Mouse (Mus musculus) ovary, postnatal 14 days (tissue): ENCODE data around the gene Lsm10.
"Not testable (repeated sequence)": the region's sequence is repeated elsewhere in the genome, so short reads cannot be mapped to it uniquely, and the experiment has no call there.

Experiments used
- DNase-seq: peaks from one replicate; pipeline ENCODE4 v3.0.0; 2022; ENCODE audit warnings: low spot score

Lsm10 gene

GRCm38 (mm10) chr4:126095622-126096430 lies 597 bp upstream of the Lsm10 start:
- not testable (repeated sequence) for DNase-seq

- no peak for DNase-seq
Observed at GRCm38 (mm10) chr4:126097711-126098253, 1.4 kb downstream of the Lsm10 start.

- no peak for DNase-seq
Observed at GRCm38 (mm10) chr4:126099365-126099764, 2.9 kb downstream of the Lsm10 start.

- DNase-seq, result no peak
Observed at GRCm38 (mm10) chr4:126100764-126101163, 4.3 kb downstream of the Lsm10 start.

- no peak for DNase-seq
Observed at GRCm38 (mm10) chr4:126102061-126102841, 5.8 kb downstream of the Lsm10 start.

- DNase-seq, result peak; percentile 69
Observed at GRCm38 (mm10) chr4:126103057-126103581, 6.7 kb downstream of the Lsm10 start.

- DNase-seq, result peak; percentile 93
Observed at GRCm38 (mm10) chr4:126103590-126104068, 7.2 kb downstream of the Lsm10 start, which contains the start of gene Stk40. Gene Stk40 (plus strand): TSS chr4:126103957.

- DNase-seq, result peak; percentile 18
Observed at GRCm38 (mm10) chr4:126104261-126105075, 8.0 kb downstream of the Lsm10 start.

GRCm38 (mm10) chr4:126105131-126105783 lies 8.8 kb downstream of the Lsm10 start:
- no peak for DNase-seq

- DNase-seq, result no peak
Observed at GRCm38 (mm10) chr4:126108061-126108740, 11.8 kb downstream of the Lsm10 start.

GRCm38 (mm10) chr4:126109613-126110373 lies 13.4 kb downstream of the Lsm10 start:
- DNase-seq, result no peak

GRCm38 (mm10) chr4:126110374-126111152 lies 14.1 kb downstream of the Lsm10 start:
- peak; percentile 59 for DNase-seq

- no peak for DNase-seq
Observed at GRCm38 (mm10) chr4:126111153-126111549, 14.7 kb downstream of the Lsm10 start.

GRCm38 (mm10) chr4:126113243-126113642 lies 16.8 kb downstream of the Lsm10 start:
- no peak for DNase-seq

GRCm38 (mm10) chr4:126113943-126114342 lies 17.5 kb downstream of the Lsm10 start:
- DNase-seq, result peak; percentile 52

- no peak for DNase-seq
Observed at GRCm38 (mm10) chr4:126115411-126115810, 19.0 kb downstream of the Lsm10 start.

GRCm38 (mm10) chr4:126115871-126116521 lies 19.6 kb downstream of the Lsm10 start:
- no peak for DNase-seq

- DNase-seq, result no peak
Observed at GRCm38 (mm10) chr4:126117116-126117515, 20.7 kb downstream of the Lsm10 start.
